Mouse (Mus musculus) neutrophil, adult 59 days (primary cell): ENCODE data around the gene Baiap2. TPM values are rescaled to one million over a fixed set of nuclear protein-coding genes. Genes with fewer than 3 reads are reported as not detected.

Source experiments
- total RNA-seq, 2 experiments: library from RNA; stranded (reverse); gene quantifications; 1 replicate in 1 of 2; 2 replicates in 1 of 2; pipeline ENCODE4 v1.2.4; 2023

Baiap2 gene
- total RNA-seq: 10 to 100 TPM; 14.8 to 19.1 TPM

GRCm38 (mm10) chr11:119942727-119943427 lies at the start of gene Baiap2:
TSS of gene Baiap2 (plus strand) at chr11:119942763.

GRCm38 (mm10) chr11:119913291-119913934 lies 29.1 kb upstream of the Baiap2 start, which contains the start of gene Chmp6:
TSS of gene Chmp6 (plus strand) at chr11:119913441.

GRCm38 (mm10) chr11:120046553-120047191 lies 104.1 kb downstream of the Baiap2 start, which contains the start of gene Aatk:
TSS of gene Aatk (minus strand) at chr11:120047167.

Other genes with a start within 250 kb of the Baiap2 start
- 10 to 100 TPM; 20.4 to 32.9 TPM for gene Chmp6, start 29.3 kb upstream of the Baiap2 start, total RNA-seq
- gene Aatk, start 104.4 kb downstream of the Baiap2 start, total RNA-seq: 10 to 100 TPM; 53.6 to 55.4 TPM
- 10 to 100 TPM in 1 of 2 experiments, 1 to 10 TPM in 1; 9.6 to 11.1 TPM for gene Cep131, start 144.1 kb downstream of the Baiap2 start, total RNA-seq
- 10 to 100 TPM; 16.9 to 17.8 TPM for gene Tepsin, start 156.0 kb downstream of the Baiap2 start, total RNA-seq
- 10 to 100 TPM; 14.2 to 19.0 TPM for gene Ndufaf8, start 156.2 kb downstream of the Baiap2 start, total RNA-seq
- 10 to 100 TPM; 84.9 to 93.4 TPM for gene Slc38a10, start 208.6 kb downstream of the Baiap2 start, total RNA-seq